Mouse (Mus musculus): Measurements from ENCODE around the gene Cacna1c. TPM values are rescaled to one million over a fixed set of nuclear protein-coding genes. Genes with fewer than 3 reads are reported as not detected.
"Not testable (repeated sequence)": the region's sequence is repeated elsewhere in the genome, so short reads cannot be mapped to it uniquely, and the experiment has no call there.

Gene Cacna1c
- polyA plus RNA-seq, 1 experiment from 2014 or later: 9.3 TPM

DNA sequence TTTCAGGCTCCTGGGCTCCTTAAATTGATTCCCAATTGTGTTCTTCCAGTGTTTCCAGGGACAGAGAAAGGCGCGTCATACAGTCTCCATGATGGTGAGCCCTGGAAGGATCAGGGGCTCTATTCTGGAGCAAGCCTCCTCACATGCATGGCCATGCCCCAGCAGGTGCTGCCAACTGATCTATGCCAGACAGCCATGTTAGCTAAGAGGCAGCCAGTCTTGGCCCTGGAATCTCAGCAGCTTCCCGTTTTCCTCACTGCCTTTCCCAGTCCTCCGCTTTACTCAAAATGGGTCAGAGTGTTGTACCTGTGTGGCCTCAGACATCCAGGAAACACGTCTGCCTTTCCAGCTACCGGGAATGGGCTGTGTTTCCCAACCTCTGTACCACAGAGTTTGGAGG is 29.5 kb upstream of the Cacna1c start:
- Histone ChIP-seq H3K4me2 (no peak overlapping the region), H3K36me3 (peaks cover 14% of the 10 kb centered on the region), H3K9me3 (no peaks in the 10 kb centered on the region), H3K27me3 (no peaks in the 10 kb centered on the region), H3K4me3 (no peak overlapping the region), H3K4me1 (no peaks in the 10 kb centered on the region), H3K9ac (no peak overlapping the region), H3K27ac (no peak overlapping the region)
- ATAC-seq (ENCODE audit: insufficient number of reproducible peaks, insufficient read depth, low FRiP score, low TSS enrichment, low read depth): no peak
- 87% methylated on average over 6 of the region's 6 CpGs for WGBS

- ATAC-seq (ENCODE audit: insufficient number of reproducible peaks, insufficient read depth, low FRiP score, low TSS enrichment, low read depth): no peak
- Histone ChIP-seq H3K27ac (no peak overlapping the region), H3K36me3 (peaks cover 16% of the 10 kb centered on the region), H3K4me2 (no peak overlapping the region), H3K9me3 (no peaks in the 10 kb centered on the region), H3K9ac (no peak overlapping the region), H3K4me3 (no peak overlapping the region), H3K4me1 (no peaks in the 10 kb centered on the region), H3K27me3 (no peaks in the 10 kb centered on the region)
- WGBS: 83% methylated on average over 12 of the region's 12 CpGs
Measured at GRCm38 (mm10) chr6:119225226-119225625, 29.0 kb upstream of the Cacna1c start.

DNA sequence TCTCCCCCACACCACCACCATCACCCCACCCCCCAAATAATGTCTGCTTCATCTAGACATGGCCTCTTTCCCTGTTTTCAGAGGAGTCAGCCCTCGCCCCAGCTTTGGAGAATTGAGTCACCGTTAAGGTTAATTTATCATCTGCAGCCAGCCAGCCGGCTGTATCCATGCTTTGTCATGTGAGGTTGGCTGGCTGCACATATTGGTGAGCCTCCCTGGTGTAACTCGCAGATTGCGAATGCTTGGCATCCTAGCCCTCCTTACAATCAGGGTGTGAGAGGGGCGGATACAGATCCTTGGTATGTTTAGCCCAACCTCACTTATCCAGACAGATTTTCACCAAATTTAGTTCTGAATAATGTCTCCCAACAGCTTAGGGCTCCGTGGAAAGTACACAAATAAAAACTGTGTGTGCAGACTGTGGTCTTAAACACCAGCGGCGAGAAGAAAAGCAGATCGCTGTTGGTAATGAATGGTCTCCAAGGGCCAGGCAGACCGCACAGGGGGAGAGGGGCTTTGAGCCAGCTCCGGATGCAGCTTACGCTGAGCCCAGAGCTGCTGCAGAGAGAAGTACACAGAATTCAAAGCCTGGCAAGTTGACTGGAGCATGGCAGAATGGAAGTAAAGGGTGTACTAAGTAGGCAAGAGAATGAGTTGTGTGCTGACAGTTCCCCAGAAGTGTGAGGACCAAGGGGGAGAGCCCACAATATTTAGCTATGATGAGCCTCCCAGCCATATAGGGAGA is 28.4 kb upstream of the Cacna1c start:
- Histone ChIP-seq H3K36me3 (peaks cover 17% of the 10 kb centered on the region), H3K27me3 (no peaks in the 10 kb centered on the region), H3K9ac (no peak overlapping the region), H3K4me1 (no peaks in the 10 kb centered on the region), H3K9me3 (no peaks in the 10 kb centered on the region), H3K4me3 (no peak overlapping the region), H3K4me2 (no peak overlapping the region), H3K27ac (no peak overlapping the region)
- WGBS: 79% methylated on average over 13 of the region's 13 CpGs
- ATAC-seq (ENCODE audit: insufficient number of reproducible peaks, insufficient read depth, low FRiP score, low TSS enrichment, low read depth): no peak

- no peak overlapping the region for H3K9ac ChIP-seq
- no peaks in the 10 kb centered on the region for H3K4me1 ChIP-seq
- H3K4me3 ChIP-seq: no peak overlapping the region
- H3K9me3 ChIP-seq: no peaks in the 10 kb centered on the region
- H3K36me3 ChIP-seq: peaks cover 44% of the 10 kb centered on the region
- ATAC-seq (ENCODE audit: insufficient number of reproducible peaks, insufficient read depth, low FRiP score, low TSS enrichment, low read depth): no peak
- 54% methylated on average over 10 of the region's 10 CpGs for WGBS
- no peak overlapping the region for H3K4me2 ChIP-seq
- H3K27me3 ChIP-seq: no peaks in the 10 kb centered on the region
- no peak overlapping the region for H3K27ac ChIP-seq
Measured at GRCm38 (mm10) chr6:119220297-119220696, 24.1 kb upstream of the Cacna1c start.

DNA sequence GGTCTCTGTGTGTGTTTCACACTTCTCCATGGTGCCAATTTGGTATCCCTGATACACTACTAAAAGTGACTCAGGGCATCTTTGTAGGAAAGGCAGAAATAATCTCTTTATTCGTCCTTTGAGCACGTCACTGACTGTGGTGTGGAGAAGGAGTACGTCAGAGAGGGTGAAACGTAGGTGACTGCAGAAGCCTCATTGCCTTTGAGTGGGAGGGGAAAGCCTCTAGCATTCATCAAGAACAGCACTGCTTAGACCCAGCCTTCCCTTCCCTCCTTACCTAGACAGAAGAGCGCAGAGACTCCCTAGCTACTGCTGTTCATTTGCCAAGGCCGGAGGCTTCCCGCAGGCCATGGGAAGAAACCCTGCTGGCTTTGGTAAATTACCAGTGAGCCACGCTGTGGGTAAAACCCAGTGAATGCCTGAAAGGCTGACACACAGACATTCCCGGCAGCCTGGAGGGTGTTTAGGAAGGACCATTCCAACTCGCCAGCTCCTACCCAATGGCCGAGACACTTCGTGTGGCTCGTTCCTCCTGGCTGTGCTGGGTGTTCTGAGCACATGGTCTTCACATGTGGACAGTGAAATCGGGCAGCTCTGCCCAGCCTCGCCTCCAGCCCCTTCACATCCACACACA is 23.1 kb upstream of the Cacna1c start:
- H3K9me3 ChIP-seq: no peaks in the 10 kb centered on the region
- WGBS: 71% methylated on average over 15 of the region's 15 CpGs
- no peaks in the 10 kb centered on the region for H3K4me1 ChIP-seq
- H3K9ac ChIP-seq: no peak overlapping the region
- no peak overlapping the region for H3K27ac ChIP-seq
- H3K4me2 ChIP-seq: no peak overlapping the region
- H3K4me3 ChIP-seq: no peak overlapping the region
- H3K36me3 ChIP-seq: peaks cover 53% of the 10 kb centered on the region
- no peaks in the 10 kb centered on the region for H3K27me3 ChIP-seq
- ATAC-seq (ENCODE audit: insufficient number of reproducible peaks, insufficient read depth, low FRiP score, low TSS enrichment, low read depth): no peak

DNA sequence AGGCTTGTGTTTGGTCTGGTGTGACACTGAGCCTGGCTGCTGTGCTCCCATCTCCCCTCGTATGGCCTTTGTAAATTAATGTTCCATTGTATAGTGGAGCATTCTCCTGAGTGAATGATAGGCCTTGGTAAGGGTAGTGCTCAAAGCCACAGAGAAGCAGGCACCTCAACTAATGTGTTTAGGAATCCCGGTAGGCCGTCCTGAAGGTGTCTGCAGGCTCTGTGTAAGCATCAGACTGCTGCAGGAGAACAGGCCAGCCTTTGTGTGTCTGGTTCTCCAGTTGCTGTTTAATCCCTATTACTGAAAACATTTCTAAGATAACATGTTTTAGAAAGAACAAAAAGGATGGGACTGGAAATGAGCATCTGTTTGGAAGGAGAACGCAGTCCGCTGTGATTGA is 22.4 kb upstream of the Cacna1c start:
- no peaks in the 10 kb centered on the region for H3K27me3 ChIP-seq
- WGBS: 85% methylated on average over 5 of the region's 5 CpGs
- no peak overlapping the region for H3K27ac ChIP-seq
- H3K4me1 ChIP-seq: no peaks in the 10 kb centered on the region
- no peak overlapping the region for H3K4me3 ChIP-seq
- no peak overlapping the region for H3K9ac ChIP-seq
- ATAC-seq (ENCODE audit: insufficient number of reproducible peaks, insufficient read depth, low FRiP score, low TSS enrichment, low read depth): no peak
- no peak overlapping the region for H3K4me2 ChIP-seq
- H3K36me3 ChIP-seq: peaks cover 57% of the 10 kb centered on the region
- H3K9me3 ChIP-seq: no peaks in the 10 kb centered on the region

DNA sequence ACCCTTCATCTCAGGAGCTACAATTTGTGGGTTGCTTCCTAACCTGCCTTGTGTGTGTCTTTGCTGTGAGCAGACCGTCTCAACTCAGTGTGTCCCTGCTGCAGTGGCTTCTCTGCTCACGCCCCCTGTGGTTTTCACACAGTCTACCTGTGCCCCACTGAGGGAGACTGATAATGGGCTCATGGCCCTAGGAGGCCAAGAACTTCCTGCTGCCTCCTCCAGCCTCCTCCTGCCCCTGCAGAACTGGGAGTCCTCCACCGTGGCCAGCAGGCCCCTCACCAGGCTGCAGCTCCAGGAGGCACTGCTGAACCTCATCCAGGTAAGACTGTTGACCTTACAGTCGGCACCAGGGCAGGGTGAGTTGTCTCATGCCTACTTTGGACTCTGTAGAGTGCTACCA is 21.4 kb upstream of the Cacna1c start:
- Histone ChIP-seq H3K36me3 (peaks cover 66% of the 10 kb centered on the region), H3K4me1 (no peaks in the 10 kb centered on the region), H3K27ac (no peak overlapping the region), H3K4me2 (no peak overlapping the region), H3K4me3 (no peak overlapping the region), H3K9me3 (no peaks in the 10 kb centered on the region), H3K27me3 (no peaks in the 10 kb centered on the region), H3K9ac (no peak overlapping the region)
- ATAC-seq (ENCODE audit: insufficient number of reproducible peaks, insufficient read depth, low FRiP score, low TSS enrichment, low read depth): no peak
- 73% methylated on average over 4 of the region's 4 CpGs for WGBS

- H3K36me3 ChIP-seq: peaks cover 50% of the 10 kb centered on the region
- H3K4me2 ChIP-seq: no peak overlapping the region
- peak; percentile 26; the same call in 1 of the 2 replicates for ATAC-seq (ENCODE audit: insufficient number of reproducible peaks, insufficient read depth, low FRiP score, low TSS enrichment, low read depth)
- H3K9ac ChIP-seq: no peak overlapping the region
- no peaks in the 10 kb centered on the region for H3K9me3 ChIP-seq
- no peak overlapping the region for H3K27ac ChIP-seq
- no peaks in the 10 kb centered on the region for H3K4me1 ChIP-seq
- no peak overlapping the region for H3K4me3 ChIP-seq
- no peaks in the 10 kb centered on the region for H3K27me3 ChIP-seq
- WGBS: 88% methylated on average over 10 of the region's 10 CpGs
Measured at GRCm38 (mm10) chr6:119215040-119215613, 18.9 kb upstream of the Cacna1c start.

DNA sequence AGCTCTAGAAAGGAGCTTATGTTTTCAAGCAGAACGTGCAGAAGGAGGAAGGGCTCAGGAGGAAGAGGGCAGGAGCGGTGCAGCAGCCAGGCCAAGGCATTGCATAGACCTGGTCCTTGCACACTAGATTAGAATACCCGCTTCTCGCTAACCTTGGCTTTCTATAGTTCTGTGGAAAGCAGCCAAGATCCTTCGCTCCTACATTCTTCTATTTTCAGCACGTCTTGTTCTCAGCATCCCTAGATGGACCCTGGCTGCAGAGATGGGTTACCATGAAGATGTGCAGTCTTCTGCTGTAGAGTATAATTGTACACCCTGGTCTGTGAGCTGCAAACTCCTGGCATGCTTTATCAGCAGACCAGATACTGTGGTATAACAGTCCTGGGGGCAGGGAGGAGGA is 18.0 kb upstream of the Cacna1c start:
- Histone ChIP-seq H3K4me2 (no peak overlapping the region), H3K4me3 (no peak overlapping the region), H3K4me1 (no peaks in the 10 kb centered on the region), H3K9me3 (no peaks in the 10 kb centered on the region), H3K27me3 (no peaks in the 10 kb centered on the region), H3K27ac (no peak overlapping the region), H3K36me3 (peaks cover 45% of the 10 kb centered on the region), H3K9ac (no peak overlapping the region)
- no peak for ATAC-seq (ENCODE audit: insufficient number of reproducible peaks, insufficient read depth, low FRiP score, low TSS enrichment, low read depth)
- WGBS: 85% methylated on average over 6 of the region's 6 CpGs

DNA sequence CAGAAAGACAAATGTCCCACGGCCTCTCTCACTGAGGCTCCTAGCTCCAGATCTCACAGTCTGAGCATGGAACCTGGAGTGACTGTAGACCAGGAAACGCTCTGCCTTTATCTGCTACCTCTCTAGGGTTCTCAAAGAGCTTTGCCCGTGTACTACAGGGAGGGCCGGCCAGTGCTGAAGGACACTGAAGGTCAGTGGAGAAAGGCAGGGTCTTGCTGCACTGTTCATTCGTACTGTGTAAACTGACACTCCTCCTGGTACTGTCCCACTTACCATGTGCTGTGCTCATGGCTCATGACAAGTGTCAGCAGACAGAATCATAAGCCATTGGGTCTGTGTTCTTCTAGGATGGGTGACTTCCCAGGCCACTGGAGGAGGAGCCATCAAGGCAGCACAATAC is 17.2 kb upstream of the Cacna1c start:
- no peak for ATAC-seq (ENCODE audit: insufficient number of reproducible peaks, insufficient read depth, low FRiP score, low TSS enrichment, low read depth)
- 87% methylated on average over 5 of the region's 5 CpGs for WGBS
- Histone ChIP-seq H3K27me3 (no peaks in the 10 kb centered on the region), H3K36me3 (peaks cover 41% of the 10 kb centered on the region), H3K27ac (no peak overlapping the region), H3K4me1 (no peaks in the 10 kb centered on the region), H3K9ac (no peak overlapping the region), H3K4me3 (no peak overlapping the region), H3K4me2 (no peak overlapping the region), H3K9me3 (no peaks in the 10 kb centered on the region)

GRCm38 (mm10) chr6:119206006-119206405 is 9.8 kb upstream of the Cacna1c start:
- H3K4me3 ChIP-seq; H3K27ac ChIP-seq; H3K4me1 ChIP-seq; ATAC-seq (ENCODE audit: insufficient number of reproducible peaks, insufficient read depth, low FRiP score, low TSS enrichment, low read depth); H3K9me3 ChIP-seq; H3K27me3 ChIP-seq; H3K4me2 ChIP-seq; H3K9ac ChIP-seq: not testable (repeated sequence)
- peaks cover 19% of the 10 kb centered on the region for H3K36me3 ChIP-seq
- WGBS: 83% methylated on average over 7 of the region's 7 CpGs

DNA sequence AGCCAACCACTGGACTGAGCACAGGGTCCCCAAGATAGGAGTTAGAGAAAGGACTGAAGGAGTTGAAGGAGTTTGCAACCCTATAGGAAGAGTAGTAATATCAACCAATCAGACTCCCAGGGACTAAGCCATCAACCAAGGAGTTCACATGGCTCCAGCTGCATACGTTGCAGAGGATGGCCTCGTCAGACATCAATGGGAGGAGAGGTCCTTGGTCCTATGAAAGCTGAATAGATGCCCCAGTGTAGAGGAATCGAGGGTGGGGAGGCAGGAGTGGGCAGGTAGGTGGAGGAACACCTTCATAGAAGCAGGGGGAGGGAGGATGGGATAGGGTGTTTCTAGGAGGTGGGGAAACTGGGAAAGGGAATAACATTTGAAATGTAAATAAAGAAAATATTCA is 8.7 kb upstream of the Cacna1c start:
- no peak overlapping the region; the same call in 1 of the 2 replicates for H3K27ac ChIP-seq
- 78% methylated on average over 3 of the region's 3 CpGs for WGBS
- H3K4me3 ChIP-seq: no peak overlapping the region
- no peak for ATAC-seq (ENCODE audit: insufficient number of reproducible peaks, insufficient read depth, low FRiP score, low TSS enrichment, low read depth)
- H3K9me3 ChIP-seq: no peaks in the 10 kb centered on the region
- no peak overlapping the region for H3K4me2 ChIP-seq
- no peaks in the 10 kb centered on the region for H3K4me1 ChIP-seq
- peaks cover 24% of the 10 kb centered on the region for H3K36me3 ChIP-seq
- H3K9ac ChIP-seq: no peak overlapping the region
- H3K27me3 ChIP-seq: no peaks in the 10 kb centered on the region

Data from embryonic facial prominence, embryonic 13.5 days (tissue).